Mouse (Mus musculus) liver (tissue): ENCODE results near the gene Ttn.
"Not testable (repeated sequence)": the region's sequence is repeated elsewhere in the genome, so short reads cannot be mapped to it uniquely, and the experiment has no call there.

ENCODE experiments used
- DNase-seq: peaks from one replicate; pipeline ENCODE4 v3.0.0-alpha.2; 2020; ENCODE audit warnings: mixed read lengths

The Ttn gene

DNA sequence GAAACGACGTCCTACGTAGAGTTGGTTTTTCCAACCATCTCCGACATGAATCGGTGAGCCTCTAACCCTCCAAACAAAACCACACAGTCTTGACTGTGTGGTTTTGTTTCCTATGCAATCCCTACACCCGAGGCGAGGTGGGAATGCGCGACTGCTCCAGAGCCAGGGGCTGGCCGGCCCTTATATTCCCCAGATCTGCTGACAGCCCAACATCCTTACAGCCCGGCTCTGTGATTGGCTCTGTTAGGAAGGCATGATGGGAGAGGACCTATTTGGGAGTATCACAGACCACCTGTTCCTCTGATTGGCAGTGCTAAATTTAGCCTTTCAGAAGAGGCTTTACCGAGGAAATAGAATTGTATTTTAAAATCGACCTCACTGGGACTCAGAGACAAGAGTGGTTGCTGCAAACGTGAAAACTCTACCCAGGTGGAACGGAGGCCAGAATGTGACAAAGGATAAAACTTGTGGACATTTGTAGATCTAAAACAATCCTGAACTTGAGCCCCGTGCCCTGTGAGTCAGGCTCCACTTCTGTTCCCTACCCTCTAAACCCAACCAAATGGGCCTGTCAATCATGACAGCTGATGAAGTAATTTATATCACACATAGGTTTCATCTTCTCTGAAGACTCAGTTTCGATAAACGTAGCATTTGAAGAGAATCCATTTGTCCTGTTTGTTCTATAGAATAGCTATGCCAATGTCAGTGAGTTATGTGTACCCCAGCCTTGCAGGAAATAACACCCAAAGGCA lies at the start of gene Ttn:
Ttn (minus strand) TSS at position 157 of the 755 bp plus-strand sequence.
- DNase-seq, result no peak

DNA sequence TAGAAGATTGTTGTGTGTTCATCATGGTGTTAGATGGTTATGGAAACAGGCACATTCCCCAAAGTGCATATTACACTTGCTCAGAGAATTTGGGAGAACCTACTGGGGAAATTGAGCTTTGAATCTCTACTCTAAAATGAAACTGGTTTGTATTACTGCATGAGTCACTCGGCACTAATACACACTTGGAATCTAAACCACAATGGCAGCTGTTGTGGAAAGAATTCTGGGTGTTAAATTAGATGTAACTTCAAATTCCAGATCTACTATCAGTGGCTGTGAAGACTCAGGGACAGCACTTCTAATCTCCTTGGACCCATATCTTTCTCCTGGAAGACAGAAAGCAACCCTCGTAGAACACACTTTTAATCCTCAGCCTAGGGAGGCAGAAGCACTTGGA lies 38.3 kb upstream of the Ttn start:
- DNase-seq, result no peak

DNA sequence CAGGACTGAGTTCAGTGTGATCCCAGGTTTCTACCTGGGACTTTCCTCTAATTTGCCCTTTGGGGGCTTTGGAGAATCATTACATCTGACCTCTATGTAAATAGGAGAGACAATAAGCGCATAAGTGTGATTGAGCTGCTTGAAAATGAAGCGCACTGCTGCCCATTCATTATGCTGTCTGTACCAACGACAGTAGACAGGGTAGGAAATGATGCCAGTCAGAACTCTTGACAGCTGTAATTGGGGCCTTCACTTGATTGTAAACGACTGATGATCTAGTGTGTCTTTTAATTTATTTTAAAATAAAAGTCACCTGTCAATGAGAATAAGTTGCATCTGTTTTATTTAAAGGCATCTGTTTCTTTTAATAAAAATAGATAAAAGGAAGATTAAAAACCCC lies 35.4 kb upstream of the Ttn start:
- DNase-seq, result no peak

- DNase-seq, result not testable (repeated sequence)
These were observed 31.1 kb upstream of the Ttn start for GRCm38 (mm10) chr2:77013449-77013848.

DNA sequence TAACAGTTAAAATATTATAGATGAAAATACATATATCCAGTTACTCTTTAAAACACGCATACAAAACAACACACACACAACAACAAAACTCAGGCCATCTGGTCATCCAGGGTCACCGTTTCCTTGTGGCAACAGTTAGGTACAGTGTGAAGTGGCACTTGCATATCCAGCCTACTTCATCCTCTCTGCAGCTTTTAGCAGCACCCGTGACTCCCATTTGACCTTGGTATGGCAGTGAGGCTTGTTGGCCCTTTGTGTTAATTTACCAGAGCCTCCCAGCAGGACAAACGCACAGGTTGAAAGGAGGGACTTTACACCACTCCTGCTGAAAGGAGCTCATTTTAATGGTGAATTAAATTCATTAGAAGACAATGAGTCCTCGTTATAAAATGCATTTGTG lies 29.6 kb upstream of the Ttn start:
- DNase-seq, result no peak

- no peak for DNase-seq
These were observed 24.7 kb upstream of the Ttn start for GRCm38 (mm10) chr2:77007015-77007414.

DNA sequence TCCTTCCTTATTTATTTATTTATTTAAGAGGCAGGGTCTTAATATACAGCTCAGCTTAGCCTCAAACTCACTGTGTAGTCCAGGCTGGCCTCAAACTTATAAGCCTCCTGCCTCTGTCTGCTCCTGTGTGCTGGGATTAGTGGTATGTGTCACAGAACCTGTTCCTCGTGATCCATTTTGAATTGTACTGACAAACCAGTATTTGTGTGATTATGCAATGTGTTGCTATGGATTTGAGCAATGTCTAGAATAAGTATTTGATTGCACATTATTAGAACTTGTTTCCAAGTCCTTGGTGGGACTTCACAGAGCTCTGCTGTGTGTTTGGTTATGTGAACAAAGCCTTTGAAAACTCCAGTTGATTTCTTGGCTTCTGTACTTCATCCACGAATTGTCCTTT lies 20.8 kb upstream of the Ttn start:
- no peak for DNase-seq

DNA sequence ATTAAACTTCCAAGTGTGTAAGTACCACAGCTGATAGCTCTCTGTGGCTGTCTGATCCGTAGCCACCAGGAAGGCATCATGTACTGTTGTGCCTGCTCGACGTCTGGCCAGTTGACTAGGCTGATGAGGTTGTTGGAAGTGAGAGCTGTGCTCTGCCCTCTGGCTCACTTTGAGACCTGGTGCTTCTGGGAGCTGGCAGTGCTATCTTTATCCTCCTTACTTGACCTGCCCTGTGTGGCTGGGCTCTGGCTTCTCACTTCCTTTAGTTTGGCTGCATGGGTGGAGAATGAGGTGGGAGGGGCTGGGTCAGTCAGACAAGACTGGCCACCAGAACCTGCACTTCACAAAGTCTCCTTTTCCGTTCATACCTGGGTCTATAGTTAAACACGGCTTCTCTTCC lies 16.0 kb upstream of the Ttn start:
- no peak for DNase-seq

DNA sequence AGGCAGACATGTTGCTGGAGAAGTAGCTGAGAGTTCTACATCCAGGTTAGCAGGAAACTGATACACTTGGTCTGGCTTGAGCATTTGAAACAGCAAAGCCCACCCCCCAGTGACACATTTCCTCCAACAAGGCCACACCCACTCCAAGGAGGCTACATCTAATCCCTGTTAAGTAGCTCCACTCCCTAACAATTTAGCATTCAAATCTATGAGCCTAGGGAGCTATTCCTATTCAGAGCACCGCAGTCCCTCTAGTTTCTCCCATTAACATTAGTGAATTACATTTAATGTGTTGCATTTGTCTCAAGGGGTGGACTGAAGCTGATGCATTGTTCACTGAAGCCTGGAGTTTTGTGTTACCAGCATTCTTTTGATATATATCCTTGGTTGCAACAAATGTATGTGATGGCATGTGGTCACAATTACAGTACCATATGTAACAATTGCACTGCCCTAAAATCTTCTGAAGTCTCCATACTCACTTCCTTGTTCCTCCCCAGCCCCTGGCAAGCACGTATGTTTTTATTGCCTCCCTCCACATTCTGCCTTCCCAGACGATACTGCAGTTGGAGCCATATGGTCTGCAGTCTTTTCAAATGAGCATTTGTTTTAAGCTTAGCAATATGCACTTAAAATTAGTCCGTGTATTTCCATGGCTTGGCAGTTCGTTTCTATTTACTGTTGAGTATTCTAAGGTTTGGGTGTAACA lies 10.3 kb upstream of the Ttn start:
- no peak for DNase-seq

- DNase-seq, result no peak
These were observed 5.0 kb upstream of the Ttn start for GRCm38 (mm10) chr2:76987317-76987716.

- no peak for DNase-seq
These were observed 2.0 kb upstream of the Ttn start for GRCm38 (mm10) chr2:76984384-76984783.

GRCm38 (mm10) chr2:76983601-76984000 lies 1.3 kb upstream of the Ttn start:
- no peak for DNase-seq

GRCm38 (mm10) chr2:76981717-76982116 lies 630 bp downstream of the Ttn start:
- no peak for DNase-seq

DNA sequence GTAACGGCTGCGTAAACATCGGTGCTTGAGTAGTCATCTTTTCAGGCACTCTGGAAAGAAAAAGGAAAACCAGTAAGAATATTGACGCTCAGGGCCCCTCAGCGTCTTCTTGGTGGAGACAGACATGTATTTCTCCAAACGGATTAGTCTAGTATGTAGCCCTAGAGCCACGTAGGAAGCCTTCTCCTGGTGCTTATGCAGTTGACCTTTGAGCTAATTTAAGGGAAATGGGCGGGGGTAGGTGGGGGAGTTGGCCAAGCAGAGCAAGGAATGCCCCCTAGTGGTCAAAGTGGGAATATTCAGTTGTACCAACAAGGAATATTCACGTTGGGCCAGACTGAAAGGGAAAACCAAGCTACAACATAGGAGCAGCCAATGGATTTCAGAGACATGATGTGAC lies 2.2 kb downstream of the Ttn start:
- DNase-seq, result no peak

DNA sequence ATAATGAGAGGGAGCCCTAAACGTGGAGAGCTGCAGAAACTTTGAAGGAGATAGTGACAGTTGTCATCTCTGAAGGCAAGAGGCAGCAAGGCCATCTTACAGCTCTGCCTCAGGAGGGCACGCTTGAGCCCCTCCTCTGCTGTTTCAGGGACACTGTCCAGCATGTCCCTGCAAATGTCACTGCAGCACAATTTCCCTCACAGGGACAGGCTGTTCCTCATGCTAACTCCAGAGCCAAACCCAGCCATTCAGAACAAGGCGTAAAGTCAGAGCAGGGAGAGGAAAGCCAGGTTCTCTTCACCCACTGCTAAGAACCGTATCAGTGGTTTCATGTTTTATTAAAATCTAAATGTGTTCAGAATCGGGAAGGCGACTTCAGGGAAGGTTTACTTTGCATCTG lies 4.7 kb downstream of the Ttn start:
- no peak for DNase-seq

- no peak for DNase-seq
These were observed 10.3 kb downstream of the Ttn start for GRCm38 (mm10) chr2:76972051-76972450.

- no peak for DNase-seq
These were observed 11.3 kb downstream of the Ttn start for GRCm38 (mm10) chr2:76971069-76971468.

DNA sequence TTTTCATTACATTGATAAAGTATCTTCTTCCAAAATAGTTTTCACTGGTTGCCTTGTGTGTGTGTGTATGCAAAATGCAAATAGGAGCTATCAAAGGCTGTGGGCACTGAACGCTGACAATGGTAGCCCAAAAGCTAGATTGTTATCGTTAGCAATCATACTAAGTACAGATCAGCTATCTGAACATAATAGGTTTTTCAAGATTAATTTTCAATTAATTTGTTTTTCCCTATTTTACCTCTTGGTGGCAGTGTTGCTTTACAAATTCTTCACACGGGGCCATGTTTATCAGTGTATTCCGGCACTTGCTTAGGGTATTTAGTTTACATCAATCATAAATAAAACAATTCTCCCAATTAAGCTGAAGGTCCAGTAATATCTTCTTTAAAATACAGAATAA lies 11.7 kb downstream of the Ttn start:
- no peak for DNase-seq

GRCm38 (mm10) chr2:76970204-76970603 lies 12.1 kb downstream of the Ttn start:
- DNase-seq, result no peak

GRCm38 (mm10) chr2:76969637-76970036 lies 12.7 kb downstream of the Ttn start:
- no peak for DNase-seq

DNA sequence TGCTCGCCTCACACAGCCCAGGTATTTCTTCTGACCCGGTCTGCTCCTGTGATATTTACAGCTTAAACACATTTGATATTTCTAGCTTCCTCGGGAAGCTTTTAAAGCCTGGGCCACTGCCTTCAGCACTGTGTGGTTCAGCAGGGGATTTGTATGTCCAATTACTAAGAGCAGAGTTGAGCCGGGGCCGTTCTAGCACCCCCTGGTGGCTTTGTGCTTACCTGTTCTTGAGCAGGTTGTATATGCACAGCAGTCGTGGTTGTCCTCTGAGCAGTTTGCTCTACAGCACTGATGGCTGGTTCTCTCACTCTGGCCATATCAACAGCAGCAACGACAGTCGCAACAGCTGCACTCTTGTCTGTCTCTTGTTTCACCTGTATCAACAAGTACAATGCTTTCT lies 13.4 kb downstream of the Ttn start:
- peak; percentile 68 for DNase-seq

DNA sequence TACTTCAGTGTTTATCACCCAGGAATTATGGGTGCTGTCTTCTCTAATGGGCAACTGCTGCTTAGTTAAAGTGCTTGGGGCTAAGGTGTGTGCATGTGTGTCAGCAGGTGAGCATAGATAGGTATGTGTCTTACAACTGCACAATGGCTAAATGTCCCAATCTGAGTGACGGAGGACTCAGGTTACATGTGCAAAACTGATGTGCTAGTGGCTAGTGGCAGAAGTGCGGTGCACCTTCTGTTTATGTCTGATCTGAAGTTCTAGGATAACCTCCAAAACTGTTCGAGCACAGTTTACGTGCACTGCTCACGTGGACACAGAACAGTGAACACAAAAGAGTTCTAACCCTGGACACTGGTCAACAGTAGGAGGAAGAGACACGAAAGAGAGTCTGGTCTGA lies 15.8 kb downstream of the Ttn start:
- DNase-seq, result no peak

DNA sequence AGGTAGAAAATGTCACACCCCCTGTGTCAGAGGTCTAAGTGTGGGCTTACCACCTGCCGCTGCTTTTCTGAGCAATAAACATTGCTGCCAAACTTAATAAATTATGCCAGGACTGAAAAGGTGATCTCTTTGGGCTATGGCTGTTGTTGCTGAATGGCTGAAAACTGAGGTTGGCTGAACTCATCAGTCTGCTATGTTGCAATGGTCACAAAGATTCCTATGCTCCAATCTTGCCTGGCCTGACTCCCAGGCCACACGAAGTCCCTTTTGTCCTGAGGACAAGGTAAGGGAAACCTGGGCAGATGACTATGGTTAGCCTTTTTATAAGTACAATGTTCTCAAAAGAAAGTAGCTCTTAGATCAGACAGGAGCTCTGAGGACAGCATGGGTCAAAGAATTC lies 16.3 kb downstream of the Ttn start:
- DNase-seq, result no peak

GRCm38 (mm10) chr2:76965542-76965941 lies 16.8 kb downstream of the Ttn start:
- DNase-seq, result no peak

GRCm38 (mm10) chr2:76962045-76962432 lies 20.3 kb downstream of the Ttn start:
- DNase-seq, result no peak
